Mouse (Mus musculus) layer of hippocampus, postnatal 36 days (tissue): ENCODE data around the gene Syt17. TPM values are rescaled to one million over a fixed set of nuclear protein-coding genes. Genes with fewer than 3 reads are reported as not detected.
"Not testable (repeated sequence)": the region's sequence is repeated elsewhere in the genome, so short reads cannot be mapped to it uniquely, and the experiment has no call there.

Experiments used
- DNase-seq, 2 experiments: peaks; one replicate each; pipeline ENCODE4 v3.0.0; 2022
- total RNA-seq, 2 experiments: library from RNA; stranded (reverse); gene quantifications; 2 replicates each; pipeline ENCODE4 v1.2.3; 2021

Gene Syt17
- total RNA-seq, 2 experiments from 2014 or later: 87.4 to 92.0 TPM

DNA sequence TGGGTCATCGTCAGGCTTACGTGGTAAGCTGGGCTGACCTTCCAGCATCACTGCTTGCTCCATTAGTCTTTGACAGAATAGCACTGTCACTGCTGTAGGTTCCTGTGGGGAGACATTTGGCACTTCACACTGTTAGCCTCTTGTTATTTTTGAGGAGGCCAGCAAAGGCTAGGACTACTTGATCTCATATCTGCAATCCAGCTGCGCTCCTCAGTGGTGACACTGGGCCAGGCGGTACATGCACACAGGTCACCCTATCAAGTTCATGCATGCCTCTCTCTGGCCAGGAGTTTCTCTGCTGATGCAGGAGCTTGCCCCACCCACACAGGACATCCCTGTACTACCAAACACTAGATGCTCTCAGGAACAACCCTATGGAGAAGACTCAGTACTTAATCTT lies 71.4 kb downstream of the Syt17 start:
- DNase-seq: no peak

DNA sequence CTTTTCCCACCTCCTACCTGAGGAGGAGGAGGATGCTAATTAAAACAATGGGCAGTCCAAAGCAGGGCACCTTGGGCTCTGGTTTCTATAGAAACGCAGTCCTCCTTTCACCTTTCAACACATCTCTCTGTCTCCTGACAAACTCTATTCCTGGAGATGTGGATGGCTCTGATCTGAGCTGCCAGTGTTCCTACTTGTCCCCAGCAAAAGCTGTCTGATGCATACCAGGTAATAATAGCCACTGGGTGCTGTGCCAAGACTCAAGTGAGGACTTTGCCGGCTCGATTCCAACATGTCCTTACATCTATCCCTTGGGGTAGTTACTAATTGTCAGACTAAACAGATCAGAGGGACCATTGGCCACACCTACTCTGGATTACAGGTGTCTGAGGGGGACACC lies 72.7 kb downstream of the Syt17 start:
- no peak for DNase-seq

- peak; percentile 44 to 46 for DNase-seq
Measured at GRCm38 (mm10) chr7:118371361-118371760, 76.7 kb downstream of the Syt17 start.

DNA sequence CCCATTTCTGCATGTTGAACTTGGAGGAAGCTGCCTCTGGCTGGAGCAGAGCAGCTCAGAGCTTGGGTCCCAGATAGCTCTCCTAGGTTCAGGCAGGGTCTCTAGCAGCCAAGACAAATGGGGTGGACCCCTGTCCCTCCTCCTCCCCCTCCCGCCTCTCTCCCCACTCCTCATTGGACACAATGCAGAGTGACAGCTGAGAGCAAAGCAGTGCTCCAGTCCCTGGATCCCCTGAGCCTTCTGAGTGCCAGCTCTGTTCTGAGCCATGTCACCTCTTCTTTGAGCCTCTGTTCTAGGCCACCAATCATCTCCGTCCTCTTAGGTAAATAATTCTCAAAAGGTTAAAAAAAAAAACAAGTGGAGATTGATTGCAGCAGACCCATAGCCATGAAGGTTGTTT lies 78.3 kb downstream of the Syt17 start:
- DNase-seq: no peak

DNA sequence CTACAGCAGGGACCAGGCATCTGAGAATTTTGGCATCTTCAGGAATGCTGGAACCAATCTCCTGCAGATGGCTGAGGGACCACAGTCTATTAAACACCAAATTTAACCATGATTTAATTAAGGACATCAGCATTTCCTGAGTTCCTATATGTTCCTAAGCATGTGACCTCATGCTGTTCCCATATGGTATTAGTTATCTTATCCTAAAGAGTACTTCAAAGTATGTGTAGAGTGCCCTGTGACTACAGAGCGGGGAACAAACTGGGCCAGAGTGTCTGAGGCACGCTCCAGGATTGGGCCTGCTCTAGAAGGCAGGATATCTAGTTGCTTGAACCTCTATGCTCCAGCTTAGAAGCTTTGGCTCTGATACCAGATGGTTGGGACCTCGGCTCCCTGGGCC lies 82.1 kb downstream of the Syt17 start:
- no peak for DNase-seq

GRCm38 (mm10) chr7:118365251-118365650 lies 82.8 kb downstream of the Syt17 start:
- no peak for DNase-seq

DNA sequence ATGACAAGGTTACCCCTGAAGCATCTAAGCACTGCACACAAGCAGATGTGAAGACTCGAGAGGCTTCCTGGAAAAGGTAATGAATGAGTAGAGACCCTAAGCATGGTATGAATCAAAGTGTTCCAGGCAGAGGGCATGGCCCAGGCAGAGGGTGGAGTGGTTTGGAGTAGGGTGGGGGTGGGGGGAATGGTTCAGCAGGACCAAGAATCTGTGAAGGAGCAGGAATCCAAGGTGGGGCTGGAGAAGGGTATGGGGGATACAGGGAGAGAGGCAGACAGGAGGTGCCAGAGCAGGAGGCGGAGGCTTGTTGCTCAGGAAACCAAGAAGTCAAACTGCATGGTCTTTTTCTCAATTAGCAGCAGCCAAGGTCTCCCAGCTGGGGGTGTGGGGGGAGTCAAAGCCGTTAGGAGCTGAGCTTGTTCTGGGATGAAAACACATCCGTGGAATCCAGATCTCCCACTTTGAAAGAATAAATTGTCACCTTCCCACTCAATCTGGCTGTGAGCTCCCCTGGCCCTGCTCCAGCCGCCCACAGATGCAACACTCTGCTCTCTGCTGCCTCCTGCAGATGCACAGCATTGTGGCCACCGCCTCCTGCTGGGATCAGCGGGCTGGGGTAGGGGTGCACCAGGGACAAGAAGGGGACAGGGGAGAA lies 83.5 kb downstream of the Syt17 start:
- DNase-seq: peak; percentile 88 to 89

GRCm38 (mm10) chr7:118363587-118364233 lies 84.3 kb downstream of the Syt17 start:
- DNase-seq: no peak

GRCm38 (mm10) chr7:118362931-118363330 lies 85.1 kb downstream of the Syt17 start:
- DNase-seq: no peak

DNA sequence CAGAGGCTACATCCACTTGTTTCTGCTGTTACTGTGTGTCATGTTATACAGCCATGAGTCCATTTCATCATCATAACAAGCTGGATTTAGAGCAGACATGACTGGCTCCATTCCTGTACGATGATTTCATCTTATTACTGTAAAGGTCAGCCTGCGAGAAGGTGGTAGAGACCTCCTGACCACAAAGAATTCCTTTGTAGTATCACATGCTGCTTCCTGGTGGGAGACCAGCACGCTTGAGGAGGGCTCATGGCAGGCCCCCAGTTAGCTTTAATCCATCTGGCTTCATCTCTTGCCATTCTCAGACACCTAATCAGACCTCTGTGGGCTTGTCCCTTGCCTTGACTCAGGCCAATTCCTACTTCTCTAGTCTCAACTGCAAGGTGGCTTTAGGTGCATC lies 85.8 kb downstream of the Syt17 start:
- DNase-seq: no peak

DNA sequence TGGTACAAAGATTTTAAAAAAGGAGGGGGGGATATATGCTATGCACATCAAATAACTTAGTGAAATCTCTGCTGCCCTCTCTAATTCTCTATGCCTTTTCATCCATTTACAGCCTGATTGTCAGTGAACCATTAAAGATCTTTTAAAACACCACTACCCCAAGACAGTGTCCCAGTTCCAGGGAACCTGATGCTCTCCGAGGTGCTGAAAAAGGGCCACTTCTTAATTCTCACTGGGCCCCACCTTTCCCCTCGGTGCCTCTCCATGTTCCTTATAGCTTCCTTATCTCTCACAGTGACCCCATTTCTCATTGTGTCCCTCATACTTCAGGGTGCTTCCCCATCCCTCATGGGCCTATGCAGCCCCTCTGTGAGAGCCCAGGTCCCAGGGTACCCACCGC lies 89.0 kb downstream of the Syt17 start:
- no peak for DNase-seq

DNA sequence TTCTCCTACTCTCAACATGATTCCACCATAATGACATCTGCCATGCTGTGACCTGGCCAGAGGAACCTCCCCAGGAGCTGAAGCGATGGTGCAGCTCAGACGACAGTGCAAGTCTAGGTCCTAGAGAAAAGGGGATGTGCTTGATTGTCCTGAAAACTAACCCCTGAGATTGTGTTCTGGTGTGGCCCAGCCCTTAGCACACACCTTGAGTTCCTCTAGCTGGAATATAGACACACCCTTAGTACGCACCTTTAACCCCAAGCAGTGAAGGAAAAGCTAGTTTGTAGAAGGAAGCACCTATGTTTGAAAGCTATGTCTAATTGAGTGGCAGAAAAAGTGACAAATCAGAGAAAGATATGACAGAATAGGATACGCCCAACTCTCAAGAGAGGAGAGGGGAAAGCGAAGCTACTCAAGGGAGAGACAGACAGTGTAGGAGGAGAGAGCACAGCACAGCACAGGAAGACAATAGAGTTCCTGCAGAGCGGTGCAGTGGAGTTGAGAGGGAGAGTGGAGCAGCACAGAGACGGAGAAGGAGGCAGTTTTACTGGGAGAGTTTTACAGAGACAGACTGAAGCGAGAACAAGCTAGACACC lies 91.5 kb downstream of the Syt17 start:
- not testable (repeated sequence) for DNase-seq

- DNase-seq: no peak
Measured at GRCm38 (mm10) chr7:118350840-118351239, 97.2 kb downstream of the Syt17 start.

DNA sequence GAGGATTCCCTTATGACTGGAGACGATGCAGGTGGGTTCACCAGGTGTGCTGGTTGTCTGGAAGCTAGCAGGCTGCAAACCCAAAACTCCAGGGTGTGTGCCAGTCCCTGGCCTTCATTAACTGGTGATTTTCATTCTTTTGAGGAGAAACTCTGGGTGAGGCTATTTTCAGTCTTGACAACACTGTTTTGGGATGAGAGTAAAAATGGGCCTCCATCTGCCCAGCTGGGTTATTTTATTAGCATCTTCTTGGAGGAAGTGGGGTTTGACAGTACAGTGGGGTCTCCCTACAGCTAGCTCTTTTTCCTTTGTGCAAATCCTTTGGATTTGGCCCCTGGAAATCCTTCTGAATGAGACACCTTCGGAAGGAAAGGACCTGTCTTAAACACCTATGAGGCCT lies 101.1 kb downstream of the Syt17 start:
- no peak for DNase-seq

GRCm38 (mm10) chr7:118346432-118346831 lies 101.6 kb downstream of the Syt17 start:
- DNase-seq: no peak

GRCm38 (mm10) chr7:118345396-118345795 lies 102.6 kb downstream of the Syt17 start:
- DNase-seq: no peak

DNA sequence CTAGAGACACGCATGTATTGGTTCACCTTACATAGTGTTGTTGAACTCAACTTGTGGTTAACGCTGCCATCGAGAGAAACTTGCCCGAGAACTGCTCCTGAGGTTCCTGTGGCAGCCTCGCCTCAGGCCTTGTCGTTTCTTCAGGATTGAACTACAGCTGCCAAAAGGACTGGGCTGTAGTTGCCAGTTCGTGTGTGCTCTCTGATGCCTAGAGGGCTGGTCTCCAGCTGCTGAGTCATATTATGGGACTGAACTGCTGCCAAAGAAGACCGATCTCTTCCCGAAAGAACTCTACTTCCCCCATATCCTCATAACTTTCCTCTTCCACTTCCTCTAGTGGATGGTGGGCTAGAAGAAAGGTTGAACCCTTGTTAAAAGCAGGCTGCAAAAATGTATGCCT lies 103.3 kb downstream of the Syt17 start:
- no peak for DNase-seq

Other genes with a start within 250 kb of the Syt17 start
- gene Smg1, start 204.6 kb downstream of the Syt17 start, total RNA-seq: 10 to 100 TPM; 84.4 to 91.5 TPM
- 1 to 10 TPM; 3.2 to 3.6 TPM for gene Itpripl2, start 43.8 kb upstream of the Syt17 start, total RNA-seq
- gene Coq7, start 85.1 kb upstream of the Syt17 start, total RNA-seq: 10 to 100 TPM; 32.5 to 32.9 TPM
- 10 to 100 TPM; 16.2 to 17.6 TPM for gene Tmc7, start 136.5 kb upstream of the Syt17 start, total RNA-seq
- gene Tmc5, start 149.1 kb upstream of the Syt17 start, total RNA-seq: under 1 TPM; 0.23 to 0.27 TPM